Mouse (Mus musculus) urinary bladder, postnatal 14 days (tissue): Measurements from ENCODE around the gene Trim62.
A peak's percentile ranks its signal among the peaks of the same experiment; 100 is the strongest.

Source experiments
- DNase-seq: peaks from one replicate; pipeline ENCODE4 v3.0.0; 2021; ENCODE audit warnings: low spot score

Trim62 gene

GRCm38 (mm10) chr4:128883379-128883781 is at the start of gene Trim62:
Gene Trim62 (plus strand): TSS chr4:128883580.
- DNase-seq: peak; percentile 83

DNA sequence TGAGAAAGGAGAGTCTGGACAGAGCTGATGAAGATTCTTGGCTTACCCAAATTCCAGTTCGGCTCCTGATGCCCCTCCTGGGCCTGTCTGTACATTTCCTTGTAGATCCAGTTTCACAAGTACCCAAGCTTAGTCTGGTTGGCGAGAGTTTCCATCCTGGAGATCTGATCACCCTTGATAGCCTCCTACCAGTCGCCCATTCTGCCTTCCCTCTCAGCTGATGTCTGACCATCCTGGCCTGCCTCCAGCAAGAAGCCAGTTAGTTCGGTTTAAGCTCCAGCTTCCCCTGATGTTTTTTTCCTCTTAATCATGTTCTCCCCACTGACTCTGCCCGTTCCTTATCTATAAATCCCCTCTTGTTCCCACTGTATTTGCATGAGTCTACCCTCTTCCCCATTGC is 45.2 kb upstream of the Trim62 start:
- peak; percentile 77 for DNase-seq

GRCm38 (mm10) chr4:128839811-128840738 is 43.3 kb upstream of the Trim62 start:
- DNase-seq: peak; percentile 25

DNA sequence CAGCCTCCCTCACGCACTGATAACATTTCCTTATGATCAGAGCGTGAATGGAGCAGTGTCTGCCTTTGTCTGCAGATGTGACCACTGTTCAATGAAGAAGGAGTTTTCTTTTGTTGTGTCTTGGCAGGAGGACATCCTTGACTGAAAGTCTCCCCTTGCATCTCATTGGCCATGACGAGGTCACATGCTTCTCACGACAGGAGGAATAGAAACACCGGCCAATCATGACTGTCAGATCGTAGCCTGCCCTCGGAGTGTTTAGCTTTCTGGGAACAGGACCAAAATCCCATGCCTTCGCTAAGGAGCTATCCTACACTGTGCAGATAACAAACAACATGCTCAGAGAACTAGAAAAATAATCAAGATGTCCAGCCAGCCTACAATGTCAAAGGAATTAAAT is 42.1 kb upstream of the Trim62 start:
- DNase-seq: no peak

DNA sequence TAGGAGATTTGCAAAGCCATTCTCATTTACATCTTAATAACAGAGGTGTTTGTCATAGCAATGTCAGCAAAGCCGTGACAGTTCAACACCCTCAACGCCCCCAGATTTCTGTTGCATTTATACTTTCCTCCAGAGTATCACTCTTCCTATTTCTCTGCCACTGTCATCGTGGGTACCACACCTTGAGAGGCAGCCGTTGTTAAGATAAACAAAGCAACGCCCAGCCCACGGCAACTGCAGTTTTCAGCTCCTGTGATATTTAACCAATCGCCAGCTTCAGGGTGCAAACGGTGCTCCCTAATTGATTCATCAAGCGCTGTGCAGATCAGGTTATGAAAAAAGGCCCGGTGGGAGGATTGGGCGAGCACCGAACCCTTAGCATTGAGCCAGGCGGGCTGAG is 38.8 kb upstream of the Trim62 start:
- no peak for DNase-seq

GRCm38 (mm10) chr4:128845367-128845973 is 37.9 kb upstream of the Trim62 start:
- no peak for DNase-seq

DNA sequence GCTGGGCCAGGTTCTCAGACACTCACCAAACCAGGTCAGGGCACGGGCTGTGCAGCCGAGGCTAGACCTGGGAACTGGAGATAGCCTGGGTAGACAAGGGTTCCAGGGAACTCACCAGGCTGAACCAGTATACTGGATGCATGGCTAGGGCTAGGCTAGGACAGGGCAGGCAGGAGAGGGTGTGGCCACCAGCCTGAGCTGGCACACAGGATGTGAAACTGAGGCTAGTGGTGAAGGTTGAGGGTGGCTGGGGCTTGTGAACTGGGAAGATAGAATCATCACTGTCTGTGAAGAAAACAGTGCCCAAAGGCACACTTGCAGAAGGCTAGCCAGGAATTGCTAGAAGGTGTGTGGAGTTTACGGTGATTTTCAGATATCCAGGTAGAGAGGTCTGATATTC is 34.4 kb upstream of the Trim62 start:
- no peak for DNase-seq

DNA sequence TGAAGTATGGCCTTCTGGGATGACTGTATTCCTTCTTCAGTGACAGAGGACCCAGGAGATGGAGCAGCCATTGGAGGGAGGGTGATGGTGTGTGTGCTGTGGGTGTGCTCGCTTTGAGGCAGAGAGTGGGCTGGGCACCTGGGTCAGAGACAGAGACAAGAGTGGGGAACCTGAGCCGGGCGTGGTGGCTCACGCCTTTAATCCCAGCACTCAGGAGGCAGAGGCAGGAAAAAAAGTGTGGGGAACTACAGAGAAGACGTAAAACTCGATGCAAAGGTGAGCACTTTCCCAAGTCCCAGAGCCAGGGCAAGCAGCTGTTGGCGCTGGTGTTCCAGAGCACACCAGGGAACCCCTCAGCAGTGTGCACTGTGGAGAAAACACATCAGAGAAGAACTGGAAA is 33.7 kb upstream of the Trim62 start:
- no peak for DNase-seq

GRCm38 (mm10) chr4:128852266-128852887 is 31.0 kb upstream of the Trim62 start:
- DNase-seq: no peak

DNA sequence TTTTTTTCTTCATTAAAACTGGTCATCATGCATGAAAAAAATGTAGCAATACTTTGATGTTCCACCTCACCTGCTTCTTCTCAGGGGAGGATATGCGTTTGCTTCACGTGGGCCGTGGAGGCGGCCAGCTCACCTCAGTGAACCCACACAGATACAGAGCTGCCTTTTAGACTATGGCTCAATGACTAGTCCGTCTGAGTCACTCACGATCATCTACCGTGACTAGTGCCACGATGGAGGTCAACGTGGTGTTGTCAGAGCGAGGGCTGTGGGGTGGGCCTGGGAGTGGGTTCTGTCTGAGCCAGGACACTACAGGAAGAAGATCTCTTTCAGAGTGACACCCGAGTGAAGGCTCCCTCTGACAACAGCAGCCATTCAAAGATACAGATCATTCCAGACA is 30.3 kb upstream of the Trim62 start:
- DNase-seq: no peak

DNA sequence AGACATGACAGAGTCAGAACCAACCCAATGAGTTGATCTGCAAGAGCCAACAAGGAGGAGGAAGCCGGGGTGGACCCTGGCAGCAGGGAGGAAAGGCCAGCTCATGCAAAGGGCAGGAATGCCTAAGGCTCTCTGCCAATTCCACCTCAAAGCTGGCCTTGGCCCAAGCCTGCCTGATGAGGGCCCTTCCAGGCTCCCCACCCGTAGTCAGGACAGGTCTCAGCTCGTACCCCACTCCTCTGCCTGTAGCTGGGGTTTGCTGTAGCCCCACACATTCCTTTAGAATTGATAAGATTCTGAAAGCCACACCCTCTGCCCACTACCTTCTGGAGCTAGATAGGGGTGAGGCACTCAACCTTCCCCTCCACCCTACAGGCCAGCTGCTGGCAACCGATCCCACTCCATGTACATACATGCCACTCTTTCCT is 27.8 kb upstream of the Trim62 start:
- DNase-seq: peak; percentile 96

GRCm38 (mm10) chr4:128857212-128857611 is 26.2 kb upstream of the Trim62 start:
- no peak for DNase-seq

- peak; percentile 81 for DNase-seq
Measured at GRCm38 (mm10) chr4:128858226-128858625, 25.2 kb upstream of the Trim62 start.

DNA sequence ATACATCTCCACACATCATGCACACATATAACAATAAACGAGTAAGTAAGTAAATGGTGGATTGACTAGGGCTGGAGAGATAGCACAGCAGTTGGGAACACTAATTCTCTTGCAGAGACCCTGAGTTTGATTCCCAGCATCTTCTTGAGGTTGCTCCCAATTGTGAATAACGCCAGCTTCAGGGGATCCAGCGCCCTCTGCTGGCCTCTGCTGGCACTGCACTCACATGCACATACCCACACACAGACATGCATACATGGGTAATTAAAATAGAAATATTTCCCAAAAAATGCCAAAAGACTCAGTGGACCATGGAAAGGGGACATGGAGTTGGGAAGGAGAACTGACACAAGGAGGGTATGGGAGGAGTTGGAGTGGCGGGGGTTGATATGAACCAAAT is 24.5 kb upstream of the Trim62 start:
- DNase-seq: no peak

DNA sequence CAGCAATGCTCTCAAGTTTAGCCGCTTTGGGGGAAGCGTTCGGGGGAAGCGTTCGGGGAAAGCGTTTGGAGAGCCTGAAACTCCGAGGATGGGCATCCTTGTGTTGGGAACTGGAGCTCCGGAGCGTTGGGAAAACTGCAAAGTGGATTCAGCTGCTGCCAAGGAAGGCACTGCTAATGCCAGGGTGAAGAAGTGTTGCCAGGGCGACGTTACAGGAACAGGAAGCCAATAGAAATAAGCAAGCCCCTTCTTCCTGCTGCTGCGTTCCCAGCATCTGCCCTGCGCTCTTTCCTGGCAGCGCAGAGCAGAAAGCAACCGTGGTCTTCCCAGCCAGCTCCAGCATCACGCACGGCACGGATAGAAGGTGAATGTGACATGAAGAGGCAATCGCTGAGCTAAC is 10.4 kb upstream of the Trim62 start:
- DNase-seq: no peak

GRCm38 (mm10) chr4:128874062-128874461 is 9.3 kb upstream of the Trim62 start:
- DNase-seq: no peak

DNA sequence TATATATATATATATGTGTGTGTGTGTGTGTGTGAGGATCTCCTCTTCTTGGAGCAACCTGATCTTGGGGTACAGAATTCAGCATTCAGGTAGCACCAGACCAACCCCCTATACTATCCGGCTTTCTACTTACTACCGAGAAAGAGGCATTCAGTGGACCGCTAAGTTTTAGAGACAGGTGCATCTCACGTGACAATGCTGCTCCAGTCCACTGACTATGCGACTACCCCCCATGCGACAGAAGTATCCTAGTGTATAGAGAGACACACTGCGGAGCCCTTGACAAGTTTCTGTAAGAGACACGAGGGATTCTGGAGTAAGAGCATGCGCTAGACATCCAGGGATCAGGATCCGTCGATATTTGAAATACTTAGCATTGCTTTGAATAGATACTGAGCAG is 7.9 kb upstream of the Trim62 start:
- no peak for DNase-seq

DNA sequence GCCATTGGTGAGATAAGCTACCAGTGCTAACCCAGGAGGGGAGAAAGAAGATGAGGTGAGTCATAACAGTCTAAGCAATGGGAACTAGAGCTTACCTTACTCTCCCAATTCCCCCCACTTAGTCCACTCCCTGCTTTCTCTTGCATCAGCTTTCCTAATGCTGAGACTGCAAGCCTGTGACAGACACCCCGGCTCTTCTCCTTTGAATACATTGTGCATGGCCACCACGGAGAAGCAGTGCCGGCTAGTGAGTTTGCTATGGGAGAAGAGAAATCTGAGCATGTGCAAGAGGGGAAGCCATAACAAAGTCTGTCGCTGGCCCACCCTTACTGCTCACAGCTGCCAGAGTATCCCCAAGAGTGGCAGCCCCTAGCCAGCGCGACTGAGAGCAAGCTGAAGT is 5.9 kb upstream of the Trim62 start:
- no peak for DNase-seq

- DNase-seq: no peak
Measured at GRCm38 (mm10) chr4:128878901-128879491, 4.4 kb upstream of the Trim62 start.

DNA sequence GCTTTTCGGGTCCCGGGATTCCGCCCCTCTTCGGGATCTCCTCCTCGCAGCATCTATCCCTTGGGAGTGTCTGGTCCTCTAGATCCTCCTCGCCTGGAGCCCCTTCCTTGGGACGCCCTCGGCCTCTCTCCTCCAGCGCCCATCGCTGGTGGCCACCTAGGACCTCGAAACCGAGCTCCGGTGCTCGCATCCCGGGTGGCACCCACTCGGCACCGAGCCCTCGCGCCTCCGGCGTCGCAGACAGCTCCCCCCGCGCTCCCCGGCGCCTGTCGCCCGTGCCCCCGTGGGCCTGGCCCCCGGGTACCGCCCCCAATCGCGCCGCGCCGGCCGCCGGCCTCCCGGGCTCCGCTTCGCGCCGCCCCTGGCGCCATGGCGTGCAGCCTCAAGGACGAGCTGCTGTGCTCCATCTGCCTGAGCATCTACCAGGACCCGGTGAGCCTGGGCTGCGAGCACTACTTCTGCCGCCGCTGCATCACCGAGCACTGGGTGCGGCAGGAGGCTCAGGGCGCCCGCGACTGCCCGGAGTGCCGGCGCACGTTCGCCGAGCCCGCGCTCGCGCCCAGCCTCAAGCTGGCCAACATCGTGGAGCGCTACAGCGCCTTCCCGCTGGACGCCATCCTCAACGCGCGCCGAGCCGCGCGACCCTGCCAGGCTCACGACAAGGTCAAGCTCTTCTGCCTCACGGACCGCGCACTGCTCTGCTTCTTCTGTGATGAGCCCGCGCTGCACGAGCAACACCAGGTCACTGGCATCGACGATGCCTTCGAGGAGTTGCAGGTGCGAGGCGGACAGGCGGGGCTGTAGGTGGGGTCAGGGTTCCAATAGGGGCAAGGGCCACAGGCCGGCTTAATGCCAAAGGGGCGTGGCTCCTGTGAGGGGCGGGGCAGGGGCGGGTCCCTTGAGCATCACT is 676 bp downstream of the Trim62 start:
- DNase-seq: peak; percentile 53

DNA sequence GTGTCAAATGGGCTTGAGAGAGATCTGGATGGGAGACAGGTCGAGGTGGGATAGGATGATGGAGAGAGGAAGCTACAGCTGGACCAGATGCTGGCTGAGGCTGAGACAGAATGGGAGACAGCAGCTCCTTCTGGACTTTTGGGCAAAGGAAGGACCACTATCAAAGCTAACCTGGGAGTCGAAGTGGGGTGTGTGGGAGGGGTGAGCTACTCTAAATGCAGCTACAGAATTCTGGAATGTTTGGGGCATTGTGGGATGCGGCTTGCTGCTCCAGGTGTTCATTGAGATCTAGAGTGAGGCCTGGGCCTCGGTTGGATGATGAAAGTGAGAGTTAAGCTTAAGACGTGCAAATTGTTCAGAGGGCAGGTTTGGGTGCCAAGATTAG is 1.3 kb downstream of the Trim62 start:
- no peak for DNase-seq

DNA sequence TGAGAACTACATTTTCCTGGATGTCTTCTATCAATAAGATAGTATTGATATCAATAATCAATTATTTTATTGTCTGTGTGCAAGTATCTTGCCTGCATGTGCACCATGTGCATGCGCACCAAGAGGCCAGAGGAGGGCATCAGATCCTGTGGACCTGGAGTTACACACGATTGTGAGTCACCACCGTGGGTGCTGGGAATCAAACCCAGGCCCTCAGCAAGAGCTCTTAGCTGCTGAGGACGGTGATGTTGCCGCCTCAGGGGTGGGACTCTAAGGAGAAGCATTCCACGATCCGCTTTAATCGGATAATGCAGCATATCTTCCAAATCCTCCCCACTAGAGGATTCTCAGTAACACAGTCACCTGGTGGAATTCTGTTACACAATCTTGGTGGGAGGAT is 2.2 kb downstream of the Trim62 start:
- no peak for DNase-seq
